14 mouse cellular contexts compared by ENCODE assay signal in the genomic region with DNA sequence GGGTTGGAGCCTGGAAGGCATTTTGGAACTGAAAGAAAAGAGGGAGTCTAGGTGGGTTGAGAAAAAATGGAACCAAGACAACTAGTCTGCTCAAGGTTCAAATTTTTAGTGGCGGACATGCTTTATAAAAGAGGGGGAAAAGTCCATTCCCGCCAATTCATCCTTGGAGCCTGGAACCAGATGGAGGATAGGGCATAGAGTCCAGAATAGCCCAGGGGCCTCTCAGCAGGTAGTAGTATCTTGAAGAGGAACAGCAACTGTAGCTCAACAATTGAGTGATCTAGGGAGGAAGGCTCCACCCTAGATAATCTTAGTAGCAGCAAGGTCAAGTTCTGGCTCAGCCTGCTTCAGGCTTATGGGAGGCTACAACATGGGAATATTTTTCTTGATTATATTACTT.
"Had no signal": no experiment of that assay in that cellular context is flagged by ENCODE, and none has a peak within 500 bp of the region (broad histone marks: within the 10 kb centered on the region; RNA-seq: fewer than 3 reads in every experiment).

No protein-coding gene starts in this region.

- DNase-seq: lung, adult 2 months; lung, postnatal 14 days; lung, postnatal 36 days; retina, postnatal 1 day; right cerebral cortex, adult 18-20 months; right cerebral cortex, postnatal 25 days; right cerebral cortex, postnatal 4 days; spleen, adult 18-20 months; thymus, adult 18-20 months; thymus, postnatal 14 days; thymus, postnatal 36 days had no signal

- ATAC-seq: lung, postnatal 0 days; midbrain, embryonic 13.5 days; midbrain, embryonic 15.5 days had no signal
